Mouse (Mus musculus) intestine, embryonic 14.5 days (tissue): ENCODE data around the gene Esx1. TPM values are rescaled to one million over a fixed set of nuclear protein-coding genes. Genes with fewer than 3 reads are reported as not detected.

Source experiments
- polyA plus RNA-seq: library from polyadenylated mRNA; unstranded; fragments of >200 nt; fragmentation: Nextera tagmentation; extraction: Ambion mirVana; gene quantifications from 2 replicates; pipeline ENCODE4 v1.2.1, GENCODE M21; 2014

Gene Esx1
- polyA plus RNA-seq, 1 experiment from 2014 or later: not detected

Other genes with a start within 250 kb of the Esx1 start
- gene H2bfm, start 194.8 kb downstream of the Esx1 start, polyA plus RNA-seq: not detected in 2 replicates
- gene Tmsb15b2, start 146.6 kb downstream of the Esx1 start, polyA plus RNA-seq: 58.6 and 66.3 TPM in 2 replicates
- 5.1 TPM in 2 replicates for gene Tmsb15l, start 145.2 kb downstream of the Esx1 start, polyA plus RNA-seq
- 30.3 and 31.9 TPM in 2 replicates for gene Tmsb15b1, start 145.2 kb downstream of the Esx1 start, polyA plus RNA-seq
- gene Zcchc18, start 128.9 kb downstream of the Esx1 start, polyA plus RNA-seq: 20.0 and 23.2 TPM in 2 replicates
- 9.3 and 10.7 TPM in 2 replicates for gene Slc25a53, start 83.8 kb downstream of the Esx1 start, polyA plus RNA-seq
- gene Fam199x, start 72.5 kb downstream of the Esx1 start, polyA plus RNA-seq: 8.7 and 9.0 TPM in 2 replicates